Mouse (Mus musculus): ENCODE data around the gene Dact2. TPM values are rescaled to one million over a fixed set of nuclear protein-coding genes. Genes with fewer than 3 reads are reported as not detected.
A peak's percentile ranks its signal among the peaks of the same experiment; 100 is the strongest.

Dact2 gene
- polyA plus RNA-seq, 1 experiment from 2014 or later: 1.7 TPM

- H3K9me3 ChIP-seq (replicated peaks): no peaks in the 10 kb centered on the region
- H3K4me2 ChIP-seq: peak overlapping the region; percentile 26; the same call in 1 of the 2 replicates
- WGBS: 0% methylated on average over 1 of the region's 1 CpGs
- peaks cover 51% of the 10 kb centered on the region for H3K4me1 ChIP-seq (replicated peaks)
- ATAC-seq (ENCODE audit: insufficient number of reproducible peaks, low FRiP score): peak; percentile 92
- no peaks in the 10 kb centered on the region for H3K36me3 ChIP-seq
- no peak overlapping the region for H3K4me3 ChIP-seq
- peaks cover 70% of the 10 kb centered on the region for H3K27me3 ChIP-seq (replicated peaks)
- peak overlapping the region; percentile 76 for H3K27ac ChIP-seq (ENCODE audit: poor library complexity, severe bottlenecking)
- H3K9ac ChIP-seq: no peak overlapping the region
Observed at GRCm38 (mm10) chr17:14173459-14173858, 30.6 kb downstream of the Dact2 start.

GRCm38 (mm10) chr17:14172731-14173130, 31.4 kb downstream of the Dact2 start:
- Histone ChIP-seq H3K4me3 (no peak overlapping the region), H3K27me3 (replicated peaks) (peaks cover 70% of the 10 kb centered on the region), H3K9ac (no peak overlapping the region), H3K27ac (ENCODE audit: poor library complexity, severe bottlenecking) (peak overlapping the region; percentile 76), H3K9me3 (replicated peaks) (no peaks in the 10 kb centered on the region), H3K4me2 (peak overlapping the region; percentile 13; the same call in 1 of the 2 replicates), H3K36me3 (no peaks in the 10 kb centered on the region), H3K4me1 (replicated peaks) (peaks cover 47% of the 10 kb centered on the region)
- no peak for ATAC-seq (ENCODE audit: insufficient number of reproducible peaks, low FRiP score)

GRCm38 (mm10) chr17:14172184-14172583, 31.9 kb downstream of the Dact2 start:
- H3K9me3 ChIP-seq (replicated peaks): no peaks in the 10 kb centered on the region
- ATAC-seq (ENCODE audit: insufficient number of reproducible peaks, low FRiP score): 0 out of 2 replicates have a peak, but pooled peaks have one; percentile 33
- 36% methylated on average over 3 of the region's 3 CpGs for WGBS
- H3K4me2 ChIP-seq: no peak overlapping the region
- no peak overlapping the region for H3K4me3 ChIP-seq
- H3K27me3 ChIP-seq (replicated peaks): peaks cover 69% of the 10 kb centered on the region
- H3K9ac ChIP-seq: no peak overlapping the region
- no peaks in the 10 kb centered on the region for H3K36me3 ChIP-seq
- no peak overlapping the region for H3K27ac ChIP-seq (ENCODE audit: poor library complexity, severe bottlenecking)
- peaks cover 52% of the 10 kb centered on the region for H3K4me1 ChIP-seq (replicated peaks)

DNA sequence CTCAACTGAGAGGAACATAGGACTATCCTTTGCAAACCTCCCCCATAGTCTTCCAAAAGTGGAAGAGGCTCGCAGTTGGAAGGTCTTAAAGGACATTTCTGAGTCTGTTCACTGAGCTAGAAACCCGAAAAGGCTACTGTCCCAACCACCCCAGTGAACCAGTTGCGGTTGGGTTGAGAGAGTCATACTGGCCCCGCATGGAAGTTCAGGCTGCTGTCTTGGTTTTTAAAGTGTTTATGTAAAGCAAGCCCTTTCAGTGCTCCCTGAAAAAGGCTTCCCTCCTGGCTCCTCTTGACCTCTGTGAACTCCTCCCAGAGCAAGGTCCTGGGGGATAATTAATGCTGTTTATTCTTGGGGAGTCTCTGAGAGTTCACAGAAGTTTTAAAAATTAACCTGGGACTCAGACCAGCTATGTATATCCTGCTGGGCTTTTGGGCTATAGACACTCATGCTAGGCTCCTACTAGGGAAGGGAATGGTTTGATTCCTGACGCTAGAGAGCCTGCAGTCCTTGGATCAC, 33.1 kb downstream of the Dact2 start:
- no peak overlapping the region for H3K9ac ChIP-seq
- 74% methylated on average over 5 of the region's 5 CpGs for WGBS
- H3K27ac ChIP-seq (ENCODE audit: poor library complexity, severe bottlenecking): no peak overlapping the region
- no peaks in the 10 kb centered on the region for H3K9me3 ChIP-seq (replicated peaks)
- peaks cover 71% of the 10 kb centered on the region for H3K27me3 ChIP-seq (replicated peaks)
- no peaks in the 10 kb centered on the region for H3K36me3 ChIP-seq
- H3K4me2 ChIP-seq: no peak overlapping the region
- no peak overlapping the region for H3K4me3 ChIP-seq
- ATAC-seq (ENCODE audit: insufficient number of reproducible peaks, low FRiP score): no peak
- peaks cover 59% of the 10 kb centered on the region for H3K4me1 ChIP-seq (replicated peaks)

DNA sequence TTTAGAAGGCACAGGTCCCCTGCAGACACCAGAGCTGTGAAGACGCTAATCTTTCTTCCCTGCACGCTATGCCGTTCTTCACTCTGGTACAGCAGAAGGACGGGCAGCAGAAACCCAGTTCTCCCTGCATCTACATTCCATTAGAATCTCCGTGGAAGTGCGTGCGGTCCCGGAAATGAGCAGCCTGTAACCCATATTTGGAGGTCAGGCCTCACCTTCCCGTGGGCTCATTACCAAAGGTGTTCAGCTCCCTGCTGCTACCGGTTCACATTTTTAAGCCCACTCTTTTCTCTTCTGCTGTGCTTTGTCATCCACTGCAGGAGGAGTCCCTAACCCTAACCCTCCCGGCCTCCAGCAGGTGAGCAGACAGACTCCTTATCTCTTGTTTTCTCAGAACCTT, 34.7 kb downstream of the Dact2 start:
- H3K4me1 ChIP-seq (replicated peaks): peaks cover 57% of the 10 kb centered on the region
- 50% methylated on average over 11 of the region's 11 CpGs for WGBS

DNA sequence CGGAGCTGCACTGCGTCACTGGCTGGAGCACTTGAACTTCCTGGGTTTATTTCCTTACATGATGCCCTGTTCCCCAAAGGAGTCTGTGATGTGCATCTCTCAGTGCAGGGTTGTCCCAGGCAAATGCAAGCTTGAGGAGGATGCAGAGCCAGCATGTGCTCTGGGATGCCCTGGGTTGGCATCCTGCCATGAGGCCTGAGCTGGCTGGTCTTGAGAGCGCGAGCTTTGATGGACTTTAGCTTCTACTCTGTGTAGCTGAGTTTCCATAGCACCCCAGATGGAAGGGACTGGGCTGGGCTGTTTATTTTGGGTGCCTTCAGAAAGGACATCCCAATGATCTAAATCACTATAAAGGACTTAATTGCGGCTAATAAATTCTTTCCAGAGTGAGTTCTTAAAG, 36.5 kb downstream of the Dact2 start:
- H3K9ac ChIP-seq: no peak overlapping the region
- WGBS: 65% methylated on average over 5 of the region's 5 CpGs
- ATAC-seq (ENCODE audit: insufficient number of reproducible peaks, low FRiP score): peak; percentile 9; the same call in 1 of the 2 replicates

More for the DNA sequence above, 34.7 kb downstream of the Dact2 start:
- Histone ChIP-seq H3K27me3 (replicated peaks) (peaks cover 60% of the 10 kb centered on the region), H3K27ac (ENCODE audit: poor library complexity, severe bottlenecking) (no peak overlapping the region), H3K36me3 (no peaks in the 10 kb centered on the region), H3K9me3 (replicated peaks) (no peaks in the 10 kb centered on the region), H3K9ac (no peak overlapping the region), H3K4me2 (no peak overlapping the region), H3K4me3 (no peak overlapping the region)
- ATAC-seq (ENCODE audit: insufficient number of reproducible peaks, low FRiP score): no peak

GRCm38 (mm10) chr17:14166746-14167432, 37.2 kb downstream of the Dact2 start:
- Histone ChIP-seq H3K9ac (no peak overlapping the region), H3K4me2 (no peak overlapping the region), H3K9me3 (replicated peaks) (no peaks in the 10 kb centered on the region), H3K27ac (ENCODE audit: poor library complexity, severe bottlenecking) (no peak overlapping the region), H3K27me3 (replicated peaks) (peaks cover 69% of the 10 kb centered on the region), H3K36me3 (no peaks in the 10 kb centered on the region), H3K4me1 (replicated peaks) (peaks cover 41% of the 10 kb centered on the region), H3K4me3 (no peak overlapping the region)
- WGBS: 49% methylated on average over 6 of the region's 6 CpGs
- ATAC-seq (ENCODE audit: insufficient number of reproducible peaks, low FRiP score): peak; percentile 78

More for the DNA sequence above, 36.5 kb downstream of the Dact2 start:
- no peak overlapping the region for H3K4me2 ChIP-seq
- H3K27ac ChIP-seq (ENCODE audit: poor library complexity, severe bottlenecking): no peak overlapping the region
- no peaks in the 10 kb centered on the region for H3K36me3 ChIP-seq
- no peak overlapping the region for H3K4me3 ChIP-seq
- H3K4me1 ChIP-seq (replicated peaks): peaks cover 48% of the 10 kb centered on the region
- no peaks in the 10 kb centered on the region for H3K9me3 ChIP-seq (replicated peaks)
- H3K27me3 ChIP-seq (replicated peaks): peaks cover 63% of the 10 kb centered on the region

DNA sequence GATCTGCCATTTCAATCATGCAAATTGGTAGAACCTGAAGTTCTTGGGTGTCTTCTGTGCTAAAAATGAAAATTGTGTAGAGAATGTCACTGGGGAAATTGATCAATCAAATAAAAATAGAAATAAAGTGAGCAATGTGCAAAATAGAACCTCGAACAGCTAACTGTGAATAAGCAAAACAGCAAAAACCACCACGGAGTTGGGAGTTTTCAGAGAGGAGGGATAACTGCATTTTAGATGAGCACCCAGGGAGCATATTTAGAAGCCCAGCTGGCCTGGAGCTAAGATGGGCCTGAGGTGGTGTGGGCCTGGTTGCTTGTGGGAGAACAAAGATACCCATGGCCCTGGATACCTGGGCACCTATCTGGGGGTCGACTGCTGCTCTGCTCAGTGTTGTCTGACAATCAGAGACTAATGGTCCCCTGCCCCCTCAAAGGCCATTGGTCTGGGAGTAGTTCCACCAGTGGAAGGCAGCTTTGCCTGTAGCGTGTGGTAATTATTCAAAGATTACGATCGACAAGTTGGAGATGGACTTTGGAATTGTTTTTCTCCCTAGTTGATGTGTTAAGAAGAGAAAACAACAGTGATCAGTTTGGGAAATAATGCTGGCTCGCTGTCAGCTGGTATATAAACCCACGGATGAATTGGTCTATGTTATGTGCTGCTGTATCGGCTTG, 38.0 kb downstream of the Dact2 start:
- Histone ChIP-seq H3K27ac (ENCODE audit: poor library complexity, severe bottlenecking) (no peak overlapping the region), H3K4me2 (peak overlapping the region; percentile 35), H3K4me1 (replicated peaks) (peaks cover 35% of the 10 kb centered on the region), H3K27me3 (replicated peaks) (peaks cover 69% of the 10 kb centered on the region), H3K9ac (no peak overlapping the region), H3K9me3 (replicated peaks) (no peaks in the 10 kb centered on the region), H3K4me3 (no peak overlapping the region), H3K36me3 (no peaks in the 10 kb centered on the region)
- ATAC-seq (ENCODE audit: insufficient number of reproducible peaks, low FRiP score): no peak
- 57% methylated on average over 9 of the region's 9 CpGs for WGBS

DNA sequence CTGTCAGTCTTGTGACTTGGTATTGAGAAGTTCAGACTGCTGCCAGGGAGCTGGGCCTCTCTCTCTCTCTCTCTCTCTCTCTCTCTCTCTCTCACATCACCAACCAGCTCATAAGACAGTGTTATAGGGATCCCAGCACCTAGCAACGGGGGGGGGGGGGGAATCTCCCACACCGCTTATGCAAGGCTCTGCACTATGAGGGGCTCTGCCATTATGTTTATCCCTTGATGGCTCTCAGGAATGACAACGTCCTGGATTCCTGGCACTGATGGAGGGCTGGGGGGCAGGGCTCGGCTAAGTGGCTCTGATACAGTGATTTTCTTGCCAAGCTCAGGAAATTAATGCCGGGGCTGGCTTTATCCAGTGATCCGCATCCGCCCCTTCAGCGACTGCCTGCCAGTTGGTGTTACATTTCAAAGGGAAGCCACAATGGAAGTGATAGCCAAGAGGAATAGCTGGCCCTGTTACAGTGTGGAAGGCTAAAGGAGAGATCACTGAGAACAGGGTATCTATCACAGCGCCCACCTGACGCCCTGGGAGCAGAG, 38.7 kb downstream of the Dact2 start:
- H3K27me3 ChIP-seq (replicated peaks): peaks cover 68% of the 10 kb centered on the region
- peaks cover 35% of the 10 kb centered on the region for H3K4me1 ChIP-seq (replicated peaks)
- H3K9ac ChIP-seq: no peak overlapping the region
- H3K4me3 ChIP-seq: no peak overlapping the region
- peak overlapping the region; percentile 35 for H3K4me2 ChIP-seq
- 6% methylated on average over 10 of the region's 10 CpGs for WGBS
- no peak overlapping the region for H3K27ac ChIP-seq (ENCODE audit: poor library complexity, severe bottlenecking)
- no peaks in the 10 kb centered on the region for H3K36me3 ChIP-seq
- ATAC-seq (ENCODE audit: insufficient number of reproducible peaks, low FRiP score): no peak
- H3K9me3 ChIP-seq (replicated peaks): no peaks in the 10 kb centered on the region

GRCm38 (mm10) chr17:14160846-14161245, 43.3 kb downstream of the Dact2 start:
- Histone ChIP-seq H3K9ac (no peak overlapping the region), H3K9me3 (replicated peaks) (no peaks in the 10 kb centered on the region), H3K4me1 (replicated peaks) (peaks cover 19% of the 10 kb centered on the region), H3K27me3 (replicated peaks) (peaks cover 44% of the 10 kb centered on the region), H3K27ac (ENCODE audit: poor library complexity, severe bottlenecking) (no peak overlapping the region), H3K4me3 (no peak overlapping the region), H3K4me2 (no peak overlapping the region), H3K36me3 (no peaks in the 10 kb centered on the region)
- no peak for ATAC-seq (ENCODE audit: insufficient number of reproducible peaks, low FRiP score)
- WGBS: 75% methylated on average over 3 of the region's 3 CpGs

DNA sequence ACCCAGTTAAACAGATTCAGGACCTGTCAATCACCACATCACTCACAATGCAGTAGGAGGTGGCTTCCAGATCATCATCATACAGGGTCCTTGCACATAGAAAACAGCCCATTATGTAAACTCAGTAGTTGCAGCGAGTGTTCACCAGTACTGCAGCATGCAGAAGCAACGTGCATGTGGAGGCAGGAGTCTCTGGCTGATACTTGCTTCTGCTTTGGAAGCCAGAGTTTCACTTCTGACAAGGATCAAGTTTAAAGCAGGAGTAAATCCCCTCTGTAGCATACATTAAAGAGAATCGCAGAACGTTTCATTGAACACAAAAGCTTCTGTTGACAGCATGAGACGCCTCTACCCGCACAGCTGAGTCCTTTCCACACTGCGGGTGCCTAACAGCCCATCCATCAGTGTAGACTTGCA, 46.3 kb downstream of the Dact2 start:
- Histone ChIP-seq H3K27ac (ENCODE audit: poor library complexity, severe bottlenecking) (no peak overlapping the region), H3K4me1 (replicated peaks) (no peaks in the 10 kb centered on the region), H3K9ac (no peak overlapping the region), H3K27me3 (replicated peaks) (peaks cover 41% of the 10 kb centered on the region), H3K4me2 (no peak overlapping the region), H3K9me3 (replicated peaks) (no peaks in the 10 kb centered on the region), H3K36me3 (no peaks in the 10 kb centered on the region), H3K4me3 (no peak overlapping the region)
- ATAC-seq (ENCODE audit: insufficient number of reproducible peaks, low FRiP score): no peak
- WGBS: 61% methylated on average over 7 of the region's 7 CpGs

Data from heart, embryonic 12.5 days (tissue).